Mouse (Mus musculus): Measurements from ENCODE around the gene Lgals4.

DNA sequence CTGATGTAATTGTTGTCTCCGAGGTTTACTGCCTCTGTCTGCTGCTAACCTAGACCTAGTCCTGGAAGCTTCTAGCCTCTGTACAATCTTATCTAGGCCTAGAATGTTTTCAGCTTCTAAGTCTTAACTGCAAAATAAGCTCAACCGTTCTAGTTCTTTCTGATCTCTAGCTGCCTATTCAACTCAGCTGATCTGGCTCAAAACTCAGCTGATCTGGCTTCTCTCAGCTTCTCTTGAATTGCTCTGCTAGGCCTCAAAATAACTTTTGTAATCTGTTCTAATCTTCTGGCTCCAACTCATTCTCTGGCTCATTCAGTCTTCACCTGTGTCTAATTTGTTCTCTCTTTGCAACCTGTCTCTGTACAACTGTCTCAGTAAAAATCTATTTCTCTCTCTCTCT, 40.9 kb downstream of the Lgals4 start:
- TF ChIP-seq EP300 (IDR thresholded peaks at IDR 0.05; ENCODE audit: low read depth in 1 of 2, low read length in 2 of 2) (peak; percentile 20 to 55; a peak in 1 of 4 replicates), HCFC1 (IDR thresholded peaks at IDR 0.05; ENCODE audit: low read depth, low read length) (no peak), CTCF (IDR thresholded peaks at IDR 0.05 in 2 of 3, conservative IDR thresholded peaks at IDR 0.05 in 1 of 3; ENCODE audit: control insufficient read depth in 1 of 3, insufficient read depth in 1 of 3, low read depth in 2 of 3, low read length in 3 of 3, poor library complexity in 1 of 3, severe bottlenecking in 1 of 3) (no peak)
